Mouse (Mus musculus) ES-E14 (cell line): ENCODE data around the gene Hist1h3d.

Experiments used
- CHD2 ChIP-seq: IDR thresholded peaks from 2 replicates; pipeline ENCODE4 v1.6.1; 2014; ENCODE audit warnings: mild to moderate bottlenecking, low read depth, low read length, inconsistent platforms
- MAFK ChIP-seq: IDR thresholded peaks from 2 replicates; pipeline ENCODE4 v1.6.1; 2014; ENCODE audit warnings: mild to moderate bottlenecking, low read depth, low read length, inconsistent platforms; ENCODE audit not compliant: insufficient read depth

DNA sequence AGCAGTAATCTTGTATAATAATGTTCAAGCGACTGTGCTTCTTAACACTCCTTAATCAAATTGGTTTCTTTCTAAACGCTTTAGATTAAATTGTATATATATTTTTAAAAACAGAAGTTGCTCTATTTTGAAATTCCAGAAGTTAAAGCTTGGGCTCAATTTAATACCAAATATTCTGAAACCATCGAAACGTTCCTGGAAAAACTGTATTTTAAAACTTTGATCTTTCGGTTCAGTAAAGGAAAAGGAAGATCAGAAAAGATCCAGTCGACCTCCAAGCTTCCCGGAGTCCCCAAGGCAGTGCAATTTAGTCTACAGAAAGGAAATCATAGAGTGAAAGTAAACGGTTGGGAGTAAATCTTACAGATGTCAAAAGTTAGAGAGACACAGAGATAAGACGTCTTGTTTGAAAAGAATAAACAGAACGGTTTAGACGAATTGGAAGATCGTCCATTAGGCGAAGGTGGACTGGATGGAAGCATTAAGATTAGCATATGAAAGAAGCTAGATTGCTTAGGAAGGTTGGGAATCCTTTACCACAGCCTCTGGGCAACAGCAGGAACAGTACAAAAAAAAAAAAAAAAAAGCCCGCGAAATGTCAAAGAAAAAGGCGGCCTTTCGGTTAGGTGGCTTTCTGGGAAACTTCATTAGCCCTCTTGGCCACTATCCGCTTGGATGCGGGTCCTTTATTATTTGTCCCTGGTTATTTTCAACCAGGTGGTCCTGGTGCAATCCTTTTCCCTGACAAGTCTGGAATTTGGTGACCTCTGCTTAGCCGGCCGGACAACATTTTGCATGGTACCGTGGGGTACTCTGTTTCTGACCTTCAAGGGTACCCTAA, 10.8 kb downstream of the Hist1h3d start:
- TF ChIP-seq CHD2 (no peak), MAFK (no peak)
